Mouse (Mus musculus): ENCODE measurements around the gene Aif1.

DNA sequence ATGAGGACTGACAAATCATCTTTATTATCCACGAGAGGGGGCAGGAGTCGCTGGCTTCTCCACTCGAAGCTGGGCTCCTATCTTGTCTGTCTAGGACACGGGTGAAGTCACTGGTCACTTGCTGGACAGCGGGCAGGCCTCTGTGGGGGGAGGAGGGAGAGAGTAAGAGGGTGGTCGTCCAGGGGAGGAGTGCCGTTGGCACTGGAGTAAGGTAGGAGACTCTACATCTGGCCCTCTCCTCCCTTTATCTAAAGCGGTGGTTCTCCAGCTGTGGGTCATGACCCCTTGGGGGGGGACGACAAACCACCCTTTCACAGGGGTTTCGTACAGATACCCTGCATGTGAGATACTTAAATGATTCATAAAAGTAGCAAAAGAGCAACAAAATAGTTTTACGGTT lies 46.9 kb downstream of the Aif1 start:
- TF ChIP-seq POLR2A (IDR thresholded peaks at IDR 0.05; ENCODE audit: control insufficient read depth in 1 of 2, insufficient read depth in 1 of 2, low read depth in 1 of 2, low read length in 2 of 2, poor library complexity in 1 of 2) (no peak), E2F4 (IDR thresholded peaks at IDR 0.05; ENCODE audit: borderline replicate concordance, low read depth, low read length) (no peak)
